Mouse (Mus musculus): ENCODE measurements around the gene Lysmd3. TPM values are rescaled to one million over a fixed set of nuclear protein-coding genes. Genes with fewer than 3 reads are reported as not detected.
"Not testable (repeated sequence)": the region's sequence is repeated elsewhere in the genome, so short reads cannot be mapped to it uniquely, and the experiment has no call there.

Gene Lysmd3
- 24.8 and 25.9 TPM in 2 replicates for polyA plus RNA-seq (2014; fragmentation: Nextera tagmentation; extraction: Ambion mirVana)

DNA sequence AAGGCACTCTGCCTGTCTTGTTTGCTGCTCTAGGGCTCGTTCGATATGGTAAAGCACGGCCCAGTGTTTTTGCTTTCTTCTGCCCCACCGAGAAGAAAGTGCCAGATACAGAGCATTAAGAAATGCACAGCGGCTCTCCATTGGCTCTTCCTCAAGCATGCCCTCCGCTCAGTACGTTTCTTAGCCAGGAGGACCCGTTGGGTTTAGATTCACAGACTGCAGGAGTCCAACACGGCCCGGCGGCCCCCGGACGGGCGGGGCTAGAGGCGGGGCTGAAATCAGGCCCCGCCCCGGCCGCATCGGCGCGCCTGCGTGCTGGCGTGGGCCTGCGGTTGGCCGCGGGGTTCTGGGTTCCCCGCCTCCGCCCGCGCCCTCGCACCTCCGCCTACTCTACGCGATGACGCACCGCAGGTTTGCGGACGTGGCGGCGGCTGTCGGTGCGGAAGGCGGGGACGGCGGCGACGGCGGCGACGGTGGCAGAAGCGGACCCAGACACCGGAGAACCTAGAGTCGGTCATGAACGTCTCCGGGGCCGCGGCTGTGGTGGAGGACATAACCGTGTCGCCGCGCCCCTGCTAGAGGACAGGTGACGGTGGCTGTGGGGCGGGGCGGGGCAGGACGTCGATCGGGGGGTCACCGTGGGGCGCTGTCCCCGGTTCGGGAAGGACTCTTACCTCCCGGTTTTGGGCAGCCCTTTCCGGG lies at the start of gene Lysmd3:
Lysmd3 (plus strand) TSS at position 313 of the 702 bp plus-strand sequence.
- no peaks in the 10 kb centered on the region for H3K27me3 ChIP-seq (ENCODE audit: control insufficient read depth, insufficient read depth, low read length)
- peak; percentile 99 for ATAC-seq (replicated peaks; ENCODE audit: low FRiP score)

GRCm38 (mm10) chr13:81610349-81610748 lies 47.1 kb upstream of the Lysmd3 start:
- no peaks in the 10 kb centered on the region for H3K9me3 ChIP-seq (ENCODE audit: control insufficient read depth, low read length)
- no peak overlapping the region for H3K9ac ChIP-seq (ENCODE audit: low read length)
- no peak overlapping the region for H3K27ac ChIP-seq (ENCODE audit: low read depth, low read length)
- ATAC-seq (replicated peaks; ENCODE audit: low FRiP score) (no peak), DNase-seq (ENCODE audit: low spot score) (no peak)
- 92% methylated on average over 4 of the region's 4 CpGs for WGBS
- no peaks in the 10 kb centered on the region for H3K4me1 ChIP-seq (replicated peaks; ENCODE audit: control insufficient read depth, insufficient read depth, low read length)
- H3K4me3 ChIP-seq (ENCODE audit: low read depth, low read length) = no peak overlapping the region
- no peak overlapping the region for H3K4me2 ChIP-seq (ENCODE audit: low read depth, low read length, severe bottlenecking)
- no peaks in the 10 kb centered on the region for H3K27me3 ChIP-seq (ENCODE audit: control insufficient read depth, insufficient read depth, low read length)
- no peaks in the 10 kb centered on the region for H3K36me3 ChIP-seq (ENCODE audit: control insufficient read depth, insufficient read depth, low read length)

More for the DNA sequence above, at the start of gene Lysmd3:
- Histone ChIP-seq H3K4me1 (replicated peaks; ENCODE audit: control insufficient read depth, insufficient read depth, low read length) (peaks cover 2% of the 10 kb centered on the region; the same call in 1 of the 2 replicates), H3K36me3 (ENCODE audit: control insufficient read depth, insufficient read depth, low read length) (no peaks in the 10 kb centered on the region), H3K4me2 (ENCODE audit: low read depth, low read length, severe bottlenecking) (peak within 1 kb of the TSS; percentile 77), H3K9ac (ENCODE audit: low read length) (peak within 1 kb of the TSS; percentile 80), H3K4me3 (ENCODE audit: low read depth, low read length) (peak within 1 kb of the TSS; percentile 78), H3K27ac (ENCODE audit: low read depth, low read length) (peak within 1 kb of the TSS; percentile 94), H3K9me3 (ENCODE audit: control insufficient read depth, low read length) (no peaks in the 10 kb centered on the region; the same call in 1 of the 2 replicates)
- under 1% methylated on average over 72 of the region's 73 CpGs for WGBS
- DNase-seq (ENCODE audit: low spot score) = peak; percentile 96

DNA sequence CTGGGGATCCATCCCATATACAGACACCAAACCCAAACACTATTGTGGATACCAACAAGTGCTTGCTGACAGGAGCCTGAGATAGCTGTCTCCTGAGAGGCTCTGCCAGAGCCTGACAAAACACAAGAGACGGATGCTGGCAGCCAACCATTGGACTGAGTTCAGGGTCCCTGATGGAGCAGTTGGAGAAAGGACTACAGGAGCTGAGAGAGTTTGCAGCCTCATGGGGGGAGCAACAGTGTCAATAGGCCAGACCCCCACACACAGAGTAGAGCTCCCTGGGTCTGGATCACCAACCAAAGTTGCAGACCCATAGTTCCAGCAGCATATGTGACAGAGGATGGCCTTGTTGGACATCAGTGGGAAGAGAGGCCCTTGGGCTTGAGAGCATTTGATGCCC lies 29.6 kb upstream of the Lysmd3 start:
- Histone ChIP-seq H3K4me1 (replicated peaks; ENCODE audit: control insufficient read depth, insufficient read depth, low read length) (peaks cover 14% of the 10 kb centered on the region), H3K27ac (ENCODE audit: low read depth, low read length) (peak overlapping the region; percentile 70)
- H3K9me3 ChIP-seq (ENCODE audit: control insufficient read depth, low read length); ATAC-seq (replicated peaks; ENCODE audit: low FRiP score); H3K36me3 ChIP-seq (ENCODE audit: control insufficient read depth, insufficient read depth, low read length); H3K27me3 ChIP-seq (ENCODE audit: control insufficient read depth, insufficient read depth, low read length); H3K9ac ChIP-seq (ENCODE audit: low read length); H3K4me2 ChIP-seq (ENCODE audit: low read depth, low read length, severe bottlenecking); H3K4me3 ChIP-seq (ENCODE audit: low read depth, low read length); DNase-seq (ENCODE audit: low spot score): not testable (repeated sequence)
- 61% methylated on average over 1 of the region's 1 CpGs for WGBS

DNA sequence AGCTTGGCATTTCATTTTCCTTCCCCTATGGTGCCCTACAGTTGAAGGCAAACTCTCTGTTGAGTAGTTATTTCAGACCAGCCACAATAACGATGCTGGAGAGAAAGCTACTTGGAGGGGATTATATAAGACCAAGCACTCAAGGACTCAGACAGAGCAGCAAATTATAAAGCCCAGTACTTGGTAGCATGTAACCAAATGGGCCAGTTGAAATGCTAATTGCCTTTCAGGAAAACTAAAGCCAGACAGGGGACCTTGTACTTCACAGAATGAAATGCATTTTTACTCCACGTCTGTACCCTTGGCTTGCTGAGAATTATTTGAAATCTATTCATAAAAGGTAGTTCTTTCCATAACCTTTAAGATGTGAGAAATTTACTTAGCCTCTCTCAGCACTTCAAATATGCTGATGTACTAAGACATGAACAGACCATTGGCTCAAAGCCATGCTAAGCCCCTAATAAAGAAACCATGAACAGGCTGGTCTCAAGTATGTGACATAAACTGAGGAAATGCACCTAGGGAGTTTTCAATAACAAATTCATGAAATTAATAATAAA lies 28.8 kb upstream of the Lysmd3 start:
- Histone ChIP-seq H3K4me1 (replicated peaks; ENCODE audit: control insufficient read depth, insufficient read depth, low read length) (peaks cover 14% of the 10 kb centered on the region), H3K27me3 (ENCODE audit: control insufficient read depth, insufficient read depth, low read length) (no peaks in the 10 kb centered on the region), H3K4me2 (ENCODE audit: low read depth, low read length, severe bottlenecking) (peak overlapping the region; percentile 21; the same call in 1 of the 2 replicates), H3K9ac (ENCODE audit: low read length) (no peak overlapping the region), H3K4me3 (ENCODE audit: low read depth, low read length) (no peak overlapping the region), H3K36me3 (ENCODE audit: control insufficient read depth, insufficient read depth, low read length) (no peaks in the 10 kb centered on the region), H3K27ac (ENCODE audit: low read depth, low read length) (peak overlapping the region; percentile 43), H3K9me3 (ENCODE audit: control insufficient read depth, low read length) (no peaks in the 10 kb centered on the region)
- ATAC-seq (replicated peaks; ENCODE audit: low FRiP score) (peak; percentile 22), DNase-seq (ENCODE audit: low spot score) (no peak)
- WGBS = 11% methylated on average over 2 of the region's 2 CpGs

- Histone ChIP-seq H3K4me3 (ENCODE audit: low read depth, low read length) (no peak overlapping the region), H3K4me1 (replicated peaks; ENCODE audit: control insufficient read depth, insufficient read depth, low read length) (peaks cover 14% of the 10 kb centered on the region)
Observed at GRCm38 (mm10) chr13:81629395-81629794, 28.1 kb upstream of the Lysmd3 start.

DNA sequence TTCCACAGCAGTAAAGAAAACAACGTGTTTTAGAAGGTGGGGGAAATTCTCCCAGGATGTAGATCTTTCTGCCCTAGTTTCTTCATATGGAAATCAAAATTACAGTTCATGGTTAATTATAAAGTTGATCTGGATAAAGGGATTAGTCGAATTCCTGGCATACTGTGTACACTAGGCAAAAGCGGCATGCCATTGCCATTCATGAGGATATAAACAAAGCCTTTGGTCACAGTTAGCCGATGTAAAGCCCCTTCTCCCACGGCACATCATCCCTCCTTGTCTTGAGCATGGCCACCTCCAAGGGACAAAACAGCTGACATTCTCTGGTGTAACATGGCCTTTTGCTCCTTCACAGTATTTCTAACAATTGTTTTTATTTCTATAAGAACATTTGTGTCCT lies 26.9 kb upstream of the Lysmd3 start:
- Histone ChIP-seq H3K4me3 (ENCODE audit: low read depth, low read length) (peak overlapping the region; percentile 66), H3K4me2 (ENCODE audit: low read depth, low read length, severe bottlenecking) (peak overlapping the region; percentile 48), H3K9me3 (ENCODE audit: control insufficient read depth, low read length) (no peaks in the 10 kb centered on the region), H3K9ac (ENCODE audit: low read length) (peak overlapping the region; percentile 20), H3K36me3 (ENCODE audit: control insufficient read depth, insufficient read depth, low read length) (no peaks in the 10 kb centered on the region), H3K4me1 (replicated peaks; ENCODE audit: control insufficient read depth, insufficient read depth, low read length) (peaks cover 16% of the 10 kb centered on the region), H3K27ac (ENCODE audit: low read depth, low read length) (peak overlapping the region; percentile 48; the same call in 1 of the 2 replicates), H3K27me3 (ENCODE audit: control insufficient read depth, insufficient read depth, low read length) (no peaks in the 10 kb centered on the region)
- 12% methylated on average over 5 of the region's 5 CpGs for WGBS
- ATAC-seq (replicated peaks; ENCODE audit: low FRiP score) (no peak), DNase-seq (ENCODE audit: low spot score) (no peak)

More at GRCm38 (mm10) chr13:81629395-81629794, 28.1 kb upstream of the Lysmd3 start:
- DNase-seq (ENCODE audit: low spot score) (peak; percentile 72), ATAC-seq (replicated peaks; ENCODE audit: low FRiP score) (peak; percentile 75)
- no peak overlapping the region; the same call in 1 of the 2 replicates for H3K4me2 ChIP-seq (ENCODE audit: low read depth, low read length, severe bottlenecking)
- H3K27ac ChIP-seq (ENCODE audit: low read depth, low read length) = peak overlapping the region; percentile 43
- H3K27me3 ChIP-seq (ENCODE audit: control insufficient read depth, insufficient read depth, low read length) = no peaks in the 10 kb centered on the region
- H3K9me3 ChIP-seq (ENCODE audit: control insufficient read depth, low read length) = no peaks in the 10 kb centered on the region
- H3K36me3 ChIP-seq (ENCODE audit: control insufficient read depth, insufficient read depth, low read length) = no peaks in the 10 kb centered on the region
- 14% methylated on average over 3 of the region's 3 CpGs for WGBS
- no peak overlapping the region for H3K9ac ChIP-seq (ENCODE audit: low read length)

DNA sequence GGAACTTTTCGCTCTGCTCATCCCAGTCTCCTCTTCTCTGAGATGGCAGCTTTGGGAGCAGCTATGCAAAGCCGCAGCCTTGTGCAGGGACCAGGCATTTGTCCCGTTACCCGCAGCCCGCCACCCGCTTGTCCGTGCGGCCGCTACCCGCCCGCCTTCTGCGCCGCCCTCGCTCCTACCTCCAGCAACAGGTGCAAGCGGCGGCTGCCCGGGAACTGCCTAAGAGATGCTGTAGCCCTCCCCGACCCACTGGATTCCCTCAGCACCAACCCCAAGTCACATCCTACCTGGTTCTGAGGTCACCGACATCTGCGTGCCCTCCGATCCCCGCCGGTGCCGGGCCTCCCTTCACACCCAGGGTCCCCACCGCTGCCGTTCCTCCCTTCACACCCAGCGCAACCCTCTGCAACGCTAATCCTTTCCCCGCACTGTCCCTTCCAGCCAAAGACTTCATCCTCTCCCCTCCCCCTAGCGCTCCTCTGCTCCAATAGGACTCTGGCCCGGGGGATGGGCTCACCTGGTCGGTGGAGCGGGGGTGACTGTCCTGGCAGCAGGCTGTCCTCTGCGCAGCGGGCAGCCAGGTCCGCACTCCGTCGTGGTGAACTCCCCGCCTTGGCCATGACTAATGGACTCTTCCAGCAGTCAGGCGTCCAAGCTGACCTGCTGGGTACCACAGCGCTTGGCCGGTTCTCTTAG lies 24.6 kb upstream of the Lysmd3 start, which contains the start of gene Adgrv1:
Adgrv1 (minus strand) TSS at position 435 of the 696 bp plus-strand sequence.
- H3K9me3 ChIP-seq (ENCODE audit: control insufficient read depth, low read length) = no peaks in the 10 kb centered on the region
- ATAC-seq (replicated peaks; ENCODE audit: low FRiP score) = peak; percentile 97
- WGBS = under 1% methylated on average over 42 of the region's 42 CpGs

DNA sequence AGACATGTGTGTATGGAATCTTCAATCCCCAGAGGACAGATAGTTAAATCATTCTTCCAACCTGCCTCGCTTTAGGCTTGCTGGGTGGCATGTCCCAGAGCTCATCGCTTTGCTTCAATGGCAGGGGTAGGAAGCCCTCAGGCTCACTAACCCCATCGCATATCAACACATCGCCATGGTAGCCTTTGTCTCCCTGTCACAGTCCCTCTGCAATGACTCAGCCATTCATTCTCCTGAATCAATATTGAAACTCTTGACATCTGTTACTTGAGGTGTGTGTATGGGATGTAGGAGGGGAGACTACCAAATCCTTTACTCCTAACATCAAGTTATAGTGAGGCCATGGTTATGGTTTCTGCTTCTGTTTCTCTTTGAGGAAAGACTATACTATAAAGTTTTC lies 17.8 kb upstream of the Lysmd3 start:
- Histone ChIP-seq H3K4me3 (ENCODE audit: low read depth, low read length) (no peak overlapping the region), H3K27ac (ENCODE audit: low read depth, low read length) (no peak overlapping the region), H3K36me3 (ENCODE audit: control insufficient read depth, insufficient read depth, low read length) (no peaks in the 10 kb centered on the region), H3K27me3 (ENCODE audit: control insufficient read depth, insufficient read depth, low read length) (no peaks in the 10 kb centered on the region), H3K9me3 (ENCODE audit: control insufficient read depth, low read length) (no peaks in the 10 kb centered on the region), H3K4me1 (replicated peaks; ENCODE audit: control insufficient read depth, insufficient read depth, low read length) (peaks cover 9% of the 10 kb centered on the region), H3K9ac (ENCODE audit: low read length) (no peak overlapping the region), H3K4me2 (ENCODE audit: low read depth, low read length, severe bottlenecking) (no peak overlapping the region)
- ATAC-seq (replicated peaks; ENCODE audit: low FRiP score) (peak; percentile 72), DNase-seq (ENCODE audit: low spot score) (no peak)
- 10% methylated on average over 4 of the region's 4 CpGs for WGBS

More for the DNA sequence above, 24.6 kb upstream of the Lysmd3 start, which contains the start of gene Adgrv1:
- Histone ChIP-seq H3K4me1 (replicated peaks; ENCODE audit: control insufficient read depth, insufficient read depth, low read length) (peaks cover 15% of the 10 kb centered on the region), H3K4me2 (ENCODE audit: low read depth, low read length, severe bottlenecking) (peak within 1 kb of the TSS; percentile 74), H3K36me3 (ENCODE audit: control insufficient read depth, insufficient read depth, low read length) (no peaks in the 10 kb centered on the region), H3K4me3 (ENCODE audit: low read depth, low read length) (peak within 1 kb of the TSS; percentile 66), H3K9ac (ENCODE audit: low read length) (peak within 1 kb of the TSS; percentile 79), H3K27me3 (ENCODE audit: control insufficient read depth, insufficient read depth, low read length) (no peaks in the 10 kb centered on the region), H3K27ac (ENCODE audit: low read depth, low read length) (peak within 1 kb of the TSS; percentile 41; the same call in 1 of the 2 replicates)
- peak; percentile 95 for DNase-seq (ENCODE audit: low spot score)
